Mouse (Mus musculus) embryonic fibroblast, embryonic 13.5 days (primary cell): ENCODE measurements around the gene Cd34. TPM values are rescaled to one million over a fixed set of nuclear protein-coding genes. Genes with fewer than 3 reads are reported as not detected.

Source experiments
- H3K27ac ChIP-seq: 2 replicates; pipeline ENCODE4 v1.5.1; 2012; ENCODE audit warnings: low read length, control low read depth, inconsistent platforms; ENCODE audit not compliant: insufficient read depth
- H3K4me1 ChIP-seq: 2 replicates; pipeline ENCODE4 v1.6.1; 2011; ENCODE audit warnings: low read length; ENCODE audit not compliant: control insufficient read depth, insufficient read depth
- H3K4me3 ChIP-seq: 2 replicates; pipeline ENCODE4 v1.5.1; 2011; ENCODE audit warnings: mild to moderate bottlenecking, control low read depth, low read length; ENCODE audit not compliant: insufficient read depth
- CTCF ChIP-seq: IDR thresholded peaks from 2 replicates; pipeline ENCODE4 v1.5.1; 2011; ENCODE audit warnings: mild to moderate bottlenecking, control low read depth, low read length, moderate library complexity, borderline replicate concordance; ENCODE audit not compliant: insufficient read depth
- POLR2A ChIP-seq: IDR thresholded peaks from 2 replicates; pipeline ENCODE4 v1.6.1; 2011; ENCODE audit warnings: low read depth, mild to moderate bottlenecking, control low read depth, low read length, moderate library complexity
- polyA plus RNA-seq: library from polyadenylated mRNA; stranded (reverse); fragments of >200 nt; gene quantifications from 2 replicates; pipeline ENCODE4 v1.2.4, GENCODE M21; 2011; ENCODE audit warnings: low read depth; ENCODE audit not compliant: missing spikeins, insufficient read length

Gene Cd34
- polyA plus RNA-seq, 1 experiment = 7.8 TPM

GRCm38 (mm10) chr1:194982931-194983690 lies 44.5 kb downstream of the Cd34 start:
- H3K4me3 ChIP-seq = no peak overlapping the region
- no peak for TF ChIP-seq POLR2A
- no peak for TF ChIP-seq CTCF
- no peaks in the 10 kb centered on the region; the same call in 1 of the 2 replicates for H3K4me1 ChIP-seq
- no peak overlapping the region for H3K27ac ChIP-seq

- H3K4me1 ChIP-seq = no peaks in the 10 kb centered on the region
- no peak overlapping the region for H3K4me3 ChIP-seq
- H3K27ac ChIP-seq = no peak overlapping the region
- TF ChIP-seq POLR2A (no peak), CTCF (no peak)
Observed at GRCm38 (mm10) chr1:194984914-194985313, 46.3 kb downstream of the Cd34 start.

GRCm38 (mm10) chr1:194985442-194986210 lies 47.0 kb downstream of the Cd34 start:
- no peak for TF ChIP-seq CTCF
- TF ChIP-seq POLR2A = no peak
- Histone ChIP-seq H3K27ac (no peak overlapping the region), H3K4me1 (no peaks in the 10 kb centered on the region), H3K4me3 (no peak overlapping the region)

GRCm38 (mm10) chr1:194989024-194989423 lies 50.4 kb downstream of the Cd34 start:
- H3K4me3 ChIP-seq = no peak overlapping the region
- H3K4me1 ChIP-seq = no peaks in the 10 kb centered on the region
- TF ChIP-seq CTCF (no peak), POLR2A (no peak)
- no peak overlapping the region for H3K27ac ChIP-seq

GRCm38 (mm10) chr1:194990976-194991375 lies 52.4 kb downstream of the Cd34 start:
- H3K4me3 ChIP-seq = no peak overlapping the region
- H3K27ac ChIP-seq = no peak overlapping the region
- TF ChIP-seq CTCF = no peak
- TF ChIP-seq POLR2A = no peak
- H3K4me1 ChIP-seq = no peaks in the 10 kb centered on the region

GRCm38 (mm10) chr1:194991654-194992053 lies 53.0 kb downstream of the Cd34 start:
- H3K4me1 ChIP-seq = no peaks in the 10 kb centered on the region
- H3K27ac ChIP-seq = no peak overlapping the region
- no peak overlapping the region for H3K4me3 ChIP-seq
- TF ChIP-seq CTCF = no peak

- TF ChIP-seq CTCF (no peak), POLR2A (no peak)
- Histone ChIP-seq H3K4me3 (no peak overlapping the region), H3K27ac (no peak overlapping the region), H3K4me1 (no peaks in the 10 kb centered on the region)
Observed at GRCm38 (mm10) chr1:194992589-194993317, 54.1 kb downstream of the Cd34 start.

- no peak overlapping the region for H3K4me3 ChIP-seq
- H3K4me1 ChIP-seq = no peaks in the 10 kb centered on the region
- TF ChIP-seq POLR2A = no peak
- no peak for TF ChIP-seq CTCF
- H3K27ac ChIP-seq = no peak overlapping the region
Observed at GRCm38 (mm10) chr1:194993409-194993988, 54.9 kb downstream of the Cd34 start.

GRCm38 (mm10) chr1:194994262-194994661 lies 55.6 kb downstream of the Cd34 start:
- H3K4me3 ChIP-seq = no peak overlapping the region
- no peaks in the 10 kb centered on the region for H3K4me1 ChIP-seq
- H3K27ac ChIP-seq = no peak overlapping the region
- no peak for TF ChIP-seq POLR2A
- no peak for TF ChIP-seq CTCF

- Histone ChIP-seq H3K27ac (no peak overlapping the region), H3K4me3 (no peak overlapping the region), H3K4me1 (no peaks in the 10 kb centered on the region)
- TF ChIP-seq CTCF = no peak
- TF ChIP-seq POLR2A = no peak
Observed at GRCm38 (mm10) chr1:194995196-194995595, 56.6 kb downstream of the Cd34 start.
